Mouse (Mus musculus) retina, embryonic 14.5 days (tissue): ENCODE data around the gene Stap2.
A peak's percentile ranks its signal among the peaks of the same experiment; 100 is the strongest.

Experiments used
- DNase-seq: peaks from one replicate; pipeline ENCODE4 v3.0.0-alpha.2; 2015; ENCODE audit warnings: low spot score

The Stap2 gene

DNA sequence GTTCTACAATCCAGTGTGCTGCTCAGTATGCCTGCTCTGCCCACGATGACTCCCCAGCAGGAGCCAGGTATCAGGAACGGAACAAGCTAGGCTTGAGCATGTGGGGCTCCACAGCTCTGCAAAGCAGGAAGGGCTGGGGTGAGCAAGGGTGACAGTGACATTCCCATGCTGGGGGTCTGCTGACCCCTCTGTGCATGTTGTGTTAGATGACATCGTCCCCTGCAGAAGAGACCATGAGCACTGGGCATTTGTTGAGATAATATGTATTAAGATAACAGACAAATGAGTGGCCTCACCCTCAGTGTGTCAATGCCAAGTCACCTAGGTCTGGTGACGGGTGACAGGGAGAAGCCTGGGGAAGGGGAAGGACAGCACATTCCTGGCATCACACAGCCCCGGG, 19.5 kb upstream of the Stap2 start:
- no peak for DNase-seq

- no peak for DNase-seq
Observed at GRCm38 (mm10) chr17:56024476-56024875, 19.1 kb upstream of the Stap2 start.

DNA sequence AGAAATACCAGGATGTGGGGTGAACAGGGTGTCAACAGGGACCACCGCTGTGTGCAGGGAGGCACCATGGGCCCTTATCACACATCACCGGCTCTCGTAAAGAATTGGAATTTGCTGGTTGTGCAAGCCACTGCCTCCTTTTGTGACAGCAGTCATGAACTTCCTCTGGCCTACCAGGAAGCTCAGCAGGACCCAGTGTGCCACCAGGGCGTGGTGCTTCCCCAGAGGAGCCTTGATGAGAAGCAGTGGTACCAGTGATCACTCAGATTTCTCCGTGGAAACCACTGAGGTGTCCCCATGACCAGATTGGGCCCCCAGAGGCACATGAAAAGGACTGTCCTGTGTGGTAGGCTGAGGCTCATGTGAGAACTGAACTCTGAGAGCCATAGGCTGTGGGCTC, 18.0 kb upstream of the Stap2 start:
- DNase-seq: no peak

DNA sequence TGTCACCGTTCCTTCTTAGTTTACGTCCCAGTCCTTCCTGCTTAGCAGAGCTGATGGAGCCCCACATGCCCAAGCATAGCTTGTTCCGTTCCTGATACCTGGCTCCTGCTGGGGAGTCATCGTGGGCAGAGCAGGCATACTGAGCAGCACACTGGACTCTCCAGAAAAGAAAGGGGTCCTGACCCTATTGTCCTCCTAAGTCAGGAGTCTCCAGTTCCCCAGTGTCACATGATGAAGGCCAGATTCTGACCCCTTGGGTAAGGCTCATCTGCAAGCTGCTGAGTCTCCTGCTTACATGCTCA, 17.6 kb upstream of the Stap2 start:
- no peak for DNase-seq

GRCm38 (mm10) chr17:56022131-56022988, 17.0 kb upstream of the Stap2 start:
- DNase-seq: no peak

- no peak for DNase-seq
Observed at GRCm38 (mm10) chr17:56021161-56021910, 16.0 kb upstream of the Stap2 start.

GRCm38 (mm10) chr17:56020400-56021084, 15.2 kb upstream of the Stap2 start:
- no peak for DNase-seq

- DNase-seq: no peak
Observed at GRCm38 (mm10) chr17:56018347-56019131, 13.2 kb upstream of the Stap2 start.

DNA sequence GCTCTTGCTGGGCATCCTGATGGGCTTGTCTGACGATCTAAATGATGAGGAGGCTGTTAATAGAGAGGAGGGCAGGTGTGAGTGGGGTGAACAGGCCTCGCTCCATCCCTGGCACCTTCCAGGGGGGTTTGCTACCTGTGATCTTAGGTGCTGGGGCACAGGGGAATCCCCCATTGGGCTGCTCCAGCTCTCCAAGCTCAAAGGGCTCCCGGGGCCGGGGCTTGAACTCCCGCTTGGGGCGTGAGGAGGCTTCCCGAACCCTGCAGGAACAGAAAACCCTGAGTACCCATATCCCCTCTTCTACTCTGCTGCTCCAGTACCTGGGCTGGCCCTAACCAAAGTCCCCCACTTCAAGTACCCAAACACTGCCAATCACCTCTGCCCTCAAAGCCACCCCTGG, 12.5 kb upstream of the Stap2 start:
- DNase-seq: no peak

DNA sequence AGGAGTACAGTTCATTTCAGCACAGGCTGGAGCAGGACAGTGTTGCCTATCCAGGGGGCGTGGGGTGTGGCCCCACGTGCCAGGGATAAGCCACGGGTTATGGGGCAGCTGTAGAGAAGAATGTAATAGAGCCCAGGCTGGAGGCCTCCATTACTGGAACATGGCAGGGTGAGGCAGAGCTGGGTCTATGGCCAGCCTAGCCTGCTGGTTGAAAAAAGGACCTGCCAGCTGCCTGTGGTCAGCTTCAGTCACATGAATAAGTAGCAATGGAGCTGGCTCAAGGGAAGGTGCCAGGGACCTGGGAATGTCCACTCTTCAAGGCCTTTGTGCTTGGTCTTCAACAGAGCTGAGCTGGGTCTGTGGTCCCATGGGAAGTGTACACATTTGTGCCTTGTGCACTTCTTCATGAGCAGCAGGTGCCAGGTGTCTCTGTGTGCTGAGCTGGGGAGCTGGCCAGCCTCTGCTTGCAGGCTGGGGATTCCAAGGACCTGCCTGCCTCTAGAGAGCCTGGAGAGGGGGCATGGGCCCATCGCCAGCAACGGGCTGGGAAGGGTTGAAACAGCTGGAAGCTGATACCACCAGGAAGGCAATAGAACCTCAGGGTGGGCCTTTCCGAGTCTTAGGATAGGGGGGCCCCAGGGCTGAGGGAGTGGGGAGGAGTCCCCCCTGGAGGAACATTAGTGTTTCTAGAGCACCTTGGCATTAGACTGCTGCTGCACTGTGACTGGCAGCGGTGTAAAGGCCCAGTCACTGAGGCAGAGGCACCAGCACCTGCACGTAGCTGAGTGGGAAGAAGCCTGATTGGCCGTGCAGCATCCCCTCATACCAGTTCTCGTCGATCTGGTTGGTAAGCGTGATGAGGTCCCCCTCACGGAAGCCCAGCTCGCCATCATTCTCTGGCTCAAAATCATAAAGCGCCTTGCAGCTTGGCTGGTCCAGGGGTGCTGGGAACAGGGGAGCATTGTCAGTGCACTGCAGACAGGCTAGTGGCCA, 11.7 kb upstream of the Stap2 start:
- no peak for DNase-seq

DNA sequence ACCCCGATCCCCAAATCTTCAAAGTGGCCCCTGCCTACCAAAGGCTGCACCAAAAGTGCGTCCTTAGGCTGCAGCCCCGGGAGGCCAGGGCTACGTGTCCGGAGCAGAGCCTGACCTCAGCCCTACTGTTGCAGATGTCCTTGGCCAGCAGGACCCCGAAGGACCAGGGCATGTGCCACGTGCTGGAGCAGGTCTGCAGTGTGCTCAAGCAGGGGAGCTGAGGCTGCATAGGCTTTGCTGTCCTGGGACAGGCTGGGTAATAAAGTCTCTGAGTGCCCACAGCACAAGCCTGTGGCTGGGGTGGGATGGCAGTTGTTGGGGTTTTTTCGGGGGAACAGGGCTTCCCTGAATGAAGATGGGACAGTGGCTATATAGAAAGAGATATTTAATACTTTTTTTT, 11.0 kb upstream of the Stap2 start:
- no peak for DNase-seq

GRCm38 (mm10) chr17:56015293-56015692, 9.9 kb upstream of the Stap2 start:
- DNase-seq: no peak

- DNase-seq: no peak
Observed at GRCm38 (mm10) chr17:56011441-56011840, 6.1 kb upstream of the Stap2 start.

- DNase-seq: peak; percentile 85
Observed at GRCm38 (mm10) chr17:56010681-56011080, 5.3 kb upstream of the Stap2 start.

DNA sequence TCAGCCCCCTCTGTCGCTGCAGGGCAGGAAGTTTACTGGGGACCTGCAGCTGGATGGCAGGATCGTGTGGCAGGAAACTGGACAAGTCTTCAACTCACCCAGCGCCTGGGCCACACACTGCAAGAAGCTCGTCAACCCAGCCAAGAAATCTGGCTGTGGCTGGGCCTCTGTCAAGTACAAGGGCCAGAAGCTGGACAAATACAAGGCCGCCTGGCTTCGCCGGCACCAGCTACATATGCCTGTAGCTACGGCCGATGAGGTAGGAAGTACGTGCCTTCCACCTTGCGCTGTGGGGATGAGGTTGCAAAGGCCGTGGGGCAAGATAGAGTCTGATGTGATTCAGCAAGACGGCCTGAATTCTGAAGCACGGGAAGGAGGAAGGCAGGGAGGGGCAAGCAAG, 4.9 kb upstream of the Stap2 start:
- DNase-seq: no peak

- DNase-seq: no peak
Observed at GRCm38 (mm10) chr17:56009962-56010240, 4.5 kb upstream of the Stap2 start.

DNA sequence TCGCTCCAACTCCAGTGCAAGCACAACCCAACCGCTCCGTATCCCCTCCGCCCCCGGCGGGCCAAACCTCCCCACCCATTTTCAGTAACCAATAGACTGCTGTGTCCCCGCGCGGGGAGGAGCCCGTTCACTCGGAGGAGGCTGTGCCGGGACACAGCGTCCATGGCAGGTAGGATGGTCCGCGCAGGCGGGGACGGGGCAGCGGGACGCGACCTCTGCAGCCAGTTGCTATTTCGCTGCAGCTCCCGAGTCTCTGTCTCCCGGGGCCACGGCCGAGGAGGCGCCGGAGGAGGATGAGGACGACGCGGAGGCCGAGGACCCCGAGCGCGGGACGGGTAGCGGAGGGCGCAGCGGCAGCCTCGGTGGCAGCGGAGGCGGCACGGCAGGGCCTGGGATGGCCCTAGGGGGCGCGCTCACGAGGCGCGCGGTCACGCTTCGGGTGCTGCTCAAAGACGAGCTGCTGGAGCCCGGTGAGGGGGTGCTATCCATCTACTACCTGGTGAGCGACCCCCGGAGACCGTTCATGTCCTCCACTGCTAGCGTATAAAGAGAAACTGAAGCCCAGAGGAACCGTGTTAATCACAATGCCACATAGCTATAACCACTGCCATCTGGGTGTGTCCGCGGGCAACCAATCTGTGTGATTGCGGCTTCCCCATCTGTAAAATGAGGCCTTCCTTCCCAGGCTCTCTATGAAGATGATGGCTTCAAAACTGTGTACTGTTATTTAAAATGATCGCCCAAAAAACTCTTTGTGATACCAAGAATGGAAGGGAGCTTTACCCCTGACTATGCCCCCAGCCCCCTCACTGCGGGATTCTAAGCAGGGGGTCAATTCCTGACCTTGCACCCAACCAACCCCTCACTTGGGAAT, 3.9 kb upstream of the Stap2 start:
- peak; percentile 87 for DNase-seq

DNA sequence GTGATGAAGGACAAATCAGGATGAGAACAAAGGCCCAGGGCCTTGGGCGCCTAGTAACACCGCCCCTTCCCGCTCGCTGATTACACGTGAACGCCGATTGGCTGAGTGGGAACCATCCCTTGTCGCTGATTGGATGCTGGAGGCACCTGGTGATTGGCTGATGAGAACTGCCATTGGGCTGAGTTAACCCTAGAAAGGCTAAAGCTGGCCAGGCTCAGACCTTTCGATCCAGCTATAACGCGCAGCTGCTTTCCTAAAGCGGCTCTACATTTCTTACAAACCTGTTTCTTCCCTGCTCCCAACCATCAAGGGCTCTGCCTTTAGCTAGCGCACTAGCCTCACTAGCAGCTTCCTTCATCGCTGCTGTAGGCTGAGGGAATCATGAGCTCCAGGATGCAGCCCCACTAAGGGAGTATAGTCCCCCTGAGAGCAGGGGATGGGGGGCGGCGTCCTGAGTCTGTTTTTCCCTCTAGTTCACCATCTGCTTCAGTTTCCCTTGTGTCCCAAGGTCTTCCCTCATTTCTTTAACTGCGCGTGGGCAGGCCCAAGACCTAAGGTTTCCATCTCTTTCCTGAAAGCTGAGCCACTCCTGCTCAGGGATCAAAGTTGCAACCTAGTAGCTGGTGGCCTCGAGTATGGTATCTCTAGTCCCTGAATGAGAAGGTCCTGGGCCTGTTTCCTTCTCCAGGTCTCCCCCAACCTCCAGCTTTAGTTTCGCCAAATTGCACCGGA, 3.1 kb upstream of the Stap2 start:
- peak; percentile 98 for DNase-seq
